Mouse (Mus musculus): ENCODE measurements around the gene Timm17b.

The Timm17b gene

DNA sequence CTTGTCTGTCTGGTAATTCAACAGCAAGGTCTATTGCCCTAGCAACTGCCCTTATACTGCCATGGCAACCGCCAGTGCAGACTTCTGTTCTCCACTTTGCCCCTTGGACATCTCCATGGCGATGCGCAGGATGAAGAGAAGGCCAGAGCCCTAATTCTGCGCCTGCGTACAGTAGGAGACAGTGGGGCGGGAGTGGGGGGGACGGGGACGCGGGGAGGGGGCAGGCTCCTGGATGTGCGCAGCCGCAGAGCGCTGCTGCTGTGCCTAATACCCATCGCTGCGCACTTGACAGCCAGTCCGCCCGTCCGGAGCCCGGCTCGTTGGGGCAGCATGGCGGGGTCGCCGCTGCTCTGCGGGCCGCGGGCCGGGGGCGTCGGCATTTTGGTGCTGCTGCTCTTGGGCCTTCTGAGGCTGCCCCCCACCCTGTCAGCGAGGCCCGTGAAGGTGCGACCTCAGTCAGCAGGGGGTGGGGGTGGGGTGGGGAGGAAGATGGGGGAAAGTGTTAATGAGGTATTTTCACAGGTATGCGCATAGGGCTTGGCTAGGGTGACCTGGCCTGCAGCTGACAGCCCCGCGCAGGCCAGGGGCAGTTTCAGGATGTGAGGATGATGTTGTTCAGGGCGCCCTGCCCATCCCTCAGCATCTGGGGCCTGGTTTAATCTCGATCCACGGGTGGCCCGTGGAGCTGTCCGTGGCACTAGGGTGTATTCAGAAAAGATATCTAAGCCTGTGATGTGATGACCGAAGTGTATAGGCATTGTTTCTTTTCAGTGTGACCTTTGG is 20.6 kb downstream of the Timm17b start, which contains the start of gene Pcsk1n:
Pcsk1n (plus strand) TSS at position 222 of the 783 bp plus-strand sequence.
- peak; percentile 56 for DNase-seq (ENCODE audit: low spot score)

- peak; percentile 33 for DNase-seq (ENCODE audit: low spot score)
Observed at GRCm38 (mm10) chrX:7922032-7922431, 22.9 kb downstream of the Timm17b start.

GRCm38 (mm10) chrX:7926266-7926665 is 27.1 kb downstream of the Timm17b start:
- no peak for DNase-seq (ENCODE audit: low spot score)

DNA sequence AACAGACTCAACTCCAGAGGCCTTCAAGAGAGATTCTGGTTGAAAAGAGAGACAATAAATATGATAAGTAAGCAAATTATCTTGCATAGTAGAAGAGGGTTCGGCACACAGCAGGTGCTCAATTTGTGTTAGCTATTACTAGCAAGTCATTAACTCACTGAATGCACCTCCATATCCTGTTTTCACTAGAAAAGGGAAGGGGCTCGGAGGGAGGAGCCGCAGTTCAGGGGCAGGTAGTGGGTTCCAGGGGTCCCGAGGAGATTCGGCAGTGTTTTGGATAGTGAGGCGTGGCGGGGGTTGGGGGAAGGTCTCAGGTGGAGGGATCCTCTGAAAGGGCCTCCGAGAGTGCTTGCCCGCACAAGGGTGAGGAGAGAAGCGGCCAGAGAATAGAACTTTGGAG is 28.0 kb downstream of the Timm17b start:
- DNase-seq (ENCODE audit: low spot score): no peak

GRCm38 (mm10) chrX:7928270-7928790 is 29.2 kb downstream of the Timm17b start, which contains the start of gene Eras:
Gene Eras (minus strand): TSS chrX:7928607.
- DNase-seq (ENCODE audit: low spot score): no peak

GRCm38 (mm10) chrX:7936874-7937273 is 37.7 kb downstream of the Timm17b start:
- DNase-seq (ENCODE audit: low spot score): peak; percentile 11

- no peak for DNase-seq (ENCODE audit: low spot score)
Observed at GRCm38 (mm10) chrX:7937667-7938066, 38.5 kb downstream of the Timm17b start.

- DNase-seq (ENCODE audit: low spot score): no peak
Observed at GRCm38 (mm10) chrX:7945618-7946017, 46.5 kb downstream of the Timm17b start.

- DNase-seq (ENCODE audit: low spot score): peak; percentile 11
Observed at GRCm38 (mm10) chrX:7947108-7947899, 48.1 kb downstream of the Timm17b start, which contains the start of gene Hdac6. Gene Hdac6 (minus strand): TSS chrX:7947889.

- peak; percentile 94 for DNase-seq (ENCODE audit: low spot score)
Observed at GRCm38 (mm10) chrX:7947900-7948492, 48.8 kb downstream of the Timm17b start.

DNA sequence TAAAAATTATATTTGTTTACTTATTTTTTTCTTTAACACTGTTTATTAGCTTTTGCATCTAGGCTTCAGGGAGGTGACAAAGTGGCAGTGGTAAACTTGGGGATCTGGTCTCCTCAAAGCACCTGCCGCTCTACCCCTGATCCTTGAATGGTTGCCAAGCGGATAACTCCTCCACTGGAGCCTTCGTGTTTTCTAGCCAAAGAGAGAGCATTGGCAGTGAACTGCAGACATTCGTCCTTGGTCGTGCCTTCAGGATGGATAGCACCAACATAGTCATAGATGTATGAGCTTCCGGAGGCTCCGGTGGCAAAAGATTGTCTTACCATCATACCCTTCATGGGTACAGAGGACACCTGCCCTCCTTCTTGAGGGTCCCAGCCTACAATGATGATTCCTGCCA is 50.9 kb downstream of the Timm17b start:
- DNase-seq (ENCODE audit: low spot score): no peak
